Mouse (Mus musculus) cortical plate, adult 2 months (tissue): Measurements from ENCODE around the gene Agrp. TPM values are rescaled to one million over a fixed set of nuclear protein-coding genes. Genes with fewer than 3 reads are reported as not detected.
"Not testable (repeated sequence)": the region's sequence is repeated elsewhere in the genome, so short reads cannot be mapped to it uniquely, and the experiment has no call there.

Source experiments
- H3K27ac ChIP-seq: fragments of 200-500 bp; 2 replicates; pipeline ENCODE4 v1.5.1; 2012; ENCODE audit warnings: low read length, control low read depth, inconsistent platforms; ENCODE audit not compliant: insufficient read depth
- H3K4me1 ChIP-seq: fragments of 200-500 bp; 2 replicates; pipeline ENCODE4 v1.6.1; 2011; ENCODE audit warnings: low read length; ENCODE audit not compliant: control insufficient read depth, insufficient read depth
- H3K4me3 ChIP-seq: fragments of 200-500 bp; 2 replicates; pipeline ENCODE4 v1.5.1; 2011; ENCODE audit warnings: mild to moderate bottlenecking, low read length, control low read depth; ENCODE audit not compliant: insufficient read depth
- CTCF ChIP-seq: fragments of 200-500 bp; IDR thresholded peaks from 2 replicates; pipeline ENCODE4 v1.5.1; 2011; ENCODE audit warnings: mild to moderate bottlenecking, control low read depth, low read length; ENCODE audit not compliant: insufficient read depth; ENCODE audit errors: extremely low read depth
- POLR2A ChIP-seq: fragments of 200-500 bp; IDR thresholded peaks from 2 replicates; pipeline ENCODE4 v1.6.1; 2011; ENCODE audit warnings: mild to moderate bottlenecking, low read length, control low read depth; ENCODE audit not compliant: insufficient read depth; ENCODE audit errors: extremely low read depth
- polyA plus RNA-seq: library from polyadenylated mRNA; depleted of rRNA; stranded (reverse); fragments of >200 nt; gene quantifications from 2 replicates; pipeline ENCODE4 v1.2.3, GENCODE M21; 2012

Agrp gene
- polyA plus RNA-seq, 1 experiment: 0.17 TPM

DNA sequence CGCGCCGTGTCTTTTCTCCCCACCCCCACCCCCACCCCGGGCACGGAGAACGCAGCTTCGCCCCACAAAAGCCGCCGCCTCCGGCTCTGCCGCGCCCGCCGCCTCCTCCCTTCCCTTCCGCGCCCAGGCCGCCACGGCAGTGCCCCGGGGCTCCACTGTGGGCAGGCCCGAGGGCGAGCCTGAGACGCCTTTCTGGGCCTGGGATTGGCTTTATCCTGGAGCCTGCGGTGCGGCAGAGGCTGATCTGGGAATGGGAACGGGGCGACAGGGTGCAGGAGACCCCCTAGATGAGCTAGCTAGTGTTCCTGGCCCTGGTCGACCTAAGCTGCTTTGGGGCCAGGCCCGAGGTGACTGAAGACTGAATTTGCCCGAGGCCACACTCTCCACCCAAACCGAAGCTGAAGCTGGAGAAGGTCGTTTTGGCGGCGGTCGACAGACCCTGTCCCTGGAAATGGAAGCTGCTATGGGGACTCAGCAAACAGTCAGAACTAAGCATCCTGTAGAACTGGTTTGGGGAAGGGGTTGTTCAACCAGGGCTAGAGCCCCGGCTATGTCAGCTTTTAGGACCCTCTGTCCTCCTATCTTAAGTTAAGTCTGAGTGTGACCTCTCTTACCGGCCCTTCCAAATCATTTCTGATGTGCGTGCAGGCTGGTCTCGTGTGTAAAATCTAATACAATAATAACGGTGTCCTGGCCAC lies 31.6 kb downstream of the Agrp start:
- Histone ChIP-seq H3K4me3 (peak overlapping the region; percentile 70), H3K27ac (peak overlapping the region; percentile 81), H3K4me1 (peaks cover 10% of the 10 kb centered on the region)
- TF ChIP-seq CTCF (no peak), POLR2A (no peak)

DNA sequence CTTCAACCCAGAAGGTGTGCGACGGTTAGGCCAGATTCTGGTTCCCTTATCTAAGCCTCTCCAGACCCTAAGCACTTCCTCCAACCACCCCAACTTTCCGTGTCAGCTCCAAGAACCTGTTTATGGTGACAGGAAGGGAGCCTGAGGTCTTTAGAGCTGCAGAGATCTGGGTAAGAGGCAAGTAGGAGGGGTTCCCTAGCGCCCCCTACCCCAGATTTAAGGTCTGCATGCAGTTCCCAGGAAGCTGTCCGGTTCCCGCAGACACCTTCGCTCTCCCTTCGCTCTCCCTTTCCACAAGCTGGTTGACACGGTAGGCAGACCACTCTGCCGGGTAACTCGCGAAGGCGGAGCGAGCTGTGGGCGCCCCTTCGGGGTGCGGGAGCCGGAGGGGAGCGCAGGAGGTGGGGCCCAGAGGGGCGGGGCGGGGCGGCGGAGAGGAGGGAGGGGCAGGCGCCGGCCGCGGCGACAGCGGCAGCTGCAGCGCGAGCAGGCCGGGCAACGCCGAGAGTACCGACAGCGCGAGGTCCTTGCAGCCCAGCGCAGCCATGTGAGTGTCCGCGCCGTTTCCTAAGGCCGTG lies 32.3 kb downstream of the Agrp start, which contains the start of gene Ripor1:
Ripor1 (plus strand) TSS at position 452 of the 578 bp plus-strand sequence.
- Histone ChIP-seq H3K4me1 (peaks cover 10% of the 10 kb centered on the region), H3K27ac (peak within 1 kb of the TSS; percentile 81), H3K4me3 (peak within 1 kb of the TSS; percentile 70)
- peak; percentile 76; the same call in 1 of the 2 replicates for TF ChIP-seq POLR2A
- TF ChIP-seq CTCF: 0 out of 2 replicates have a peak, but pooled peaks have one; percentile 25

DNA sequence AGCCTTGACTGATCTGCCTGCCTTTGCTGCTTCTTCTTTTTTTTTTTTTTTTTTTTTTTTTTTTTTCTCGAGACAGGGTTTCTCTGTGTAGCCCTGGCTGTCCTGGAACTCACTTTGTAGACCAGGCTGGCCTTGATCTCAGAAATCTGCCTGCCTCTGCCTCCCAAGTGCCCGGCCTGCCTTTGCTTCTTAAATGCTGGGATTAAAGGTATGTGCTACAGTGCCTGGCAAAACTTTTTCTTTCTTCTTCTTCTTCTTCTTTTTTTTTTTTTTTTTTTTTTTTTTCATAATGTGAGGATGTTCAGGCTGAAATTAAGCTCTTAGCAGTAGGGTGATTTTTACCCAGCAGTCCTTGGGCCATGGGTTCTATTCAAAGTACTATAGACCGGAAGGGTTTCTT lies 34.7 kb downstream of the Agrp start:
- H3K4me3 ChIP-seq, H3K27ac ChIP-seq, H3K4me1 ChIP-seq: not testable (repeated sequence)

DNA sequence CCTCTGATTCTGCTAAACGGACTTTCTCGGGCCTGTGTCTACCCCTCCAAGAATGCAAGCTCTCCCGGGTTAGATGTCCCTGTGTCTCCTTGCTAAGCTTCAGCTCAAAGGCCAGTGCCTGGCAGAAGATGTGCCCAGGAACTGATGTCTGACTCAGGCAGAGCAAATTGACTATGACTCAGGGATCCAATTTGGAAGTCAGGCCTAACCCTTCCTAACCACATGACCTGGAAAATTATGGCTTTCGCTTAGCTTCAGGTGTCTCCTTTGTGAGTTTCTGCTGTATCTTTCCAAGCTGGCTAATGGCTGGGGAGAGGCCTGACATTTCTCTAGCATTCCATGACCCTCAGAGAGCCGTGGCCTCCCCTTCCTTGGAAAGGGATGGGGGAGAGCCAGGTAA lies 35.9 kb downstream of the Agrp start:
- H3K27ac ChIP-seq: no peak overlapping the region
- TF ChIP-seq POLR2A: no peak
- TF ChIP-seq CTCF: no peak
- H3K4me1 ChIP-seq: no peaks in the 10 kb centered on the region
- H3K4me3 ChIP-seq: no peak overlapping the region

DNA sequence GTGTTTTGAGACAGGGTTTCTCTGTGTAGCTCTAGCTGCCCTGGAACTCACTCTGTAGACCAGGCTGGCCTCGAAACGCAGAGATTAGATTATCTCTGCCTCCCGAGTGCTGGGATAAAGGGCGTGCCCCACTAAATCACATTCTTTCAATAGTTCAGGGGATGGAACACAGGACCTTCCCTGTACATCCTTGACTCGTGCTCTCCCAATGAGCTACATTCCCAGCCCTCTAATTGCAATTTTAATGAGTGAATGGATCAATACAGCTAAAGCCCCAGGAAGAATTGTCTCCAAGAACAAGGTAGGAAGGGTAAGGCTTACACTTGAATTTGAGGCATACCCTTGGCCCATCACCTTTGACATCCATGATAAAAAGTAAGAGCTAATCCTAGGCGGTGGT lies 38.4 kb downstream of the Agrp start:
- H3K4me3 ChIP-seq: no peak overlapping the region
- H3K4me1 ChIP-seq: no peaks in the 10 kb centered on the region
- TF ChIP-seq CTCF (no peak), POLR2A (no peak)
- H3K27ac ChIP-seq: no peak overlapping the region

DNA sequence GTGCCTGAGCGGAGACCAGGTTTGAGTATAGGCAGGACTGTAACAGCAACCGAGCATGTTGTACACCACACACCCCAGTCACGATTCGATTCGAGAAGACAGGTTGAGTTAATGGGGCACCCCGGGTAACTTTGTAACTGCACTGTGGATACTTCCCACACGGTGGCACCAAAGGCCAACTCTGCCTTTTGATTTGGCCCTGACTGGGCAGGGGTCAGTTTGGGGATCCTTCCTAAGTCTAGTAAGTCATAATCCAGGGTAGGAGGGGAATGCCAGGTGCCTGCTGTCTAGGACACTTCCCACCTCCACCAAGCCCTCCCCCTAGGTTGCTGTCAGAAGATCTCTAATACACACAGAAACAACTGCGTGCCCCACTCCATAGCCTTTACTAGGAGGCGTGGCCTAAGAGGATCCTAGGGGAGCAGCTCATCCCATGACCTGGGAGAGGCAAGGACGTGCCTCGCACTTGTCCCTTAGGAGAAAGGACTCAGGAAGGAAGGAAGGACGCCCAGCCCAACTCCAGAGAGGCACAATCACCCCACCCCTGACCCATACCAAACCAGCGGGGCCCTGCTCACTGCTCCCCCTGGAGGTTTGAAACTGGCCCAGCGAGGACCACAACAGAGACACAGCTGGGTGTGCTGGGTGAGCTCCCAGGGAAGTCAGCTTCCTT lies 40.7 kb downstream of the Agrp start:
- H3K4me1 ChIP-seq: no peaks in the 10 kb centered on the region
- no peak overlapping the region for H3K4me3 ChIP-seq
- TF ChIP-seq POLR2A (no peak), CTCF (peak; percentile 73)
- H3K27ac ChIP-seq: no peak overlapping the region

DNA sequence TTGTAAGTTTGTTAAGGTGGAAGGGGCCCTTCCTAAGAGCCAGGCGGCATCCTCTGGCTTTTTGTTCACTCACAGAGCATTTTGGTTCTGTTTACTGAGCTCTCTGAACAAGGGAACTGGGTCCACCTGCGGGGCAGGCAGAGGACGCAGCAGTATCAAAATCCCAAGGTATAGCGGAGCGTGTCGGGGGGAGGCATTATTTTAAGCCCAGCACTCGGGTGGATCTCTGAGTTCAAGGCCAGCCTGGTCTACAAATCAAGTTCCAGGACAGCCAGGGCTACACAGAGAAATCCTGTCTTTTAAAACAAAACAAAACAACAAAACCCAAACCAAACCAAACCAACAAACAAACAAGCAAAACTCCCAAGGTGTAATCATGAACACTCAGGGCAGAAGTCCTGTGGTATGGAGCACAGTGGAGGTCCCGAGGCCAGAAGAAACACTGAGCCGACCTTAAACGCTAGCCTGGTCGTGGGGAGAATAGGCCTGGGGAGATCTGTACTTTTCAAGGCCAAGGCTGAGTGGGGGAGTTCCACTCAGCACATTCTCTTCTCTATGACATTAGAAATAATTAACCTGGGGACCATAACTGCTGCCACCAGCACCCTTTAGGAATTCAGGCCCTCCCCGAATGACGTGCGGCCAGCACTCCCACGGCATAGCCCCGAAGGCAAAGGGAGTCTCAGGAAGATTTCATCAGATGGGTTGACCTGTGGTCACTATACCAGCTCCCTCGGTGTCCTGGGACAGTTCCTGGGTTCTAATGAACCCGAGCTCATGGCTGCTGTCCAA lies 42.5 kb downstream of the Agrp start:
- no peak for TF ChIP-seq POLR2A
- TF ChIP-seq CTCF: no peak
- Histone ChIP-seq H3K4me3 (no peak overlapping the region), H3K27ac (no peak overlapping the region), H3K4me1 (no peaks in the 10 kb centered on the region)

DNA sequence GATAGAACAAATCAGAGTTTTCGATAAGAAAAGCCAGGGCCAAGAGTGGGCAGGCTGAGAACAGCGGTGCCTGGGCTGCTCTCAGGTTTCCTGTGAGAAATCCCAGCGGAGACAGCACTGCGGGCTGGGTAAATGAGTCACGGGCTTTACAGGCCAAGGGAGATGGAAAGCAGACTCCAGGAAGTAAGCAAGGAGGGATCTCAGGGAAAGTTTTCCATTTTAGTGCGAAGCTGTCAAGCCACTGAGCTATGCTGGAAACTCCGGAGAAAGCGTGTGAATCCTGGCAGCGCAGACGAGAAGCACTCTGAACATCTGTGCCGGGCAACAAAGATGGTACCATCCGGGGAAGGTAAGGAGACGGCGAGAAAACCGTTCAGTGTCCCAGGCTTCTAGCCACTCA lies 43.3 kb downstream of the Agrp start:
- no peak overlapping the region for H3K27ac ChIP-seq
- TF ChIP-seq POLR2A: no peak
- TF ChIP-seq CTCF: no peak
- no peaks in the 10 kb centered on the region for H3K4me1 ChIP-seq

DNA sequence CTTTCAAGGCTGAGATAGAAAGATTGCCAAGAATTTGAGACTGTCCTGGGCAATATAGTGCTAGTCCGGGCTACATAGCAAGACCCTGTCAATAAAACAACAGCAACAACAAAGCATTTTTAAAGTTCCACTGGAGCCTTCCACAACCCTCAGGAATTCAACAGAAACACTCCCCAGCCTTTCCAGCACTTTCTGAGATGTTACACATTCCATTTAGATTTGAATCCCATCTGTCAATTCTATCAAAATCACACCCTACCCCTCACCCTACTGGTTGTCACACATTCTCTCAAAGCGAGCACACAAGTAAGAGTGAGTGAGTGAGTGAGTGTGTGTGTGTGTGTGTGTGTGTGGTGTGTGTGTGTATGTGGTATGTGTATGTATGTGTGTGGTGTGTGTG lies 44.8 kb downstream of the Agrp start:
- H3K27ac ChIP-seq: no peak overlapping the region
- no peak overlapping the region for H3K4me3 ChIP-seq
- TF ChIP-seq POLR2A: no peak
- no peak for TF ChIP-seq CTCF
- no peaks in the 10 kb centered on the region for H3K4me1 ChIP-seq

More for the DNA sequence above, 43.3 kb downstream of the Agrp start:
- no peak overlapping the region for H3K4me3 ChIP-seq

DNA sequence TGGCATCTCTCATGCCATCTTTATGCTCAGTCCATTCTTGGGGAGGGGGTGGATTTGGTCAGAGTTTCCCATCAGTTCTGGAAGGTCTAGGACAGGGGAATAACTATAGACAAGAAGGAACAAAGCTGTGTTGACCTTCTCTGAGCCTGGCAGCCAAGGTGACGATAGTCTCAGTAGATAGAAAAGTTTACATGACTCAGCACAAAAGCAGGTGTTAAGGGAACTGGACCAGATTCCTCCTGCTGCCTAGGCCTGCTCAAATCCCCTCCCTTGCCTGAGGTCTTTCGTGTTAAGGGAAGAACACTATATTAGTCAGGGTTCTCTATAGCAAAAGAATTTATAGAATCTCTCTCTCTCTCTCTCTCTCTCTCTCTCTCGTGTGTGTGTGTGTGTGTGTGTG lies 57.5 kb downstream of the Agrp start:
- no peak overlapping the region for H3K27ac ChIP-seq
- no peak for TF ChIP-seq CTCF
- TF ChIP-seq POLR2A: no peak
- H3K4me1 ChIP-seq: no peaks in the 10 kb centered on the region
- no peak overlapping the region for H3K4me3 ChIP-seq
